In the genomic region with DNA sequence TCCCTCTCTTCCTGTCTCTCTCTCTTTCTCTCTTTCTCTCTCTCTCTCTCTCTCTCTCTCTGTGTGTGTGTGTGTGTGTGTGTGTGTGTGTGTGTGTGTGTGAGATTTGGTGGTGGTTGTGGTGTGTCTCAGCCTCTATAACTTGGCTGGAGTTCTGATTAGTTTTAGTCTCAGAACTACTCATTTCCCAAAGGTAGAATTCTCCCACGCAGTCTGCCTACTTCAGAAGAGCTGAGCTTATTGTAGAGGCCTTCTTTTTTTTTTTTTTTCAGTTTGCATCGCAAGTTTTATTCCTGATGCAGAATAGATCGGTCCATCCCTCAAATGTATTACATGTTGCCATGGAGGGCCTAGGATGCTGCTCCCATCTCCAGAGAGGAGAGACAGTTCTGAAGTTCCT, we compare ENCODE assay signal across 19 mouse cellular contexts. TPM values are rescaled to one million over a fixed set of nuclear protein-coding genes. Genes with fewer than 3 reads are reported as not detected.
DNase-seq lines count a peak whose midpoint lies in the region; ATAC-seq lines count a peak whose summit lies in the region.
"Had no signal": no experiment of that assay in that cellular context is flagged by ENCODE, and none has a peak within 500 bp of the region (broad histone marks: within the 10 kb centered on the region; RNA-seq: fewer than 3 reads in every experiment).

No protein-coding gene starts in this region.

- no peaks in the 10 kb centered on the region for H3K27me3 ChIP-seq in heart, embryonic 14.5 days (ENCODE audit: control insufficient read depth, insufficient read depth, low read length)
- no peaks in the 10 kb centered on the region for H3K27me3 ChIP-seq in midbrain, embryonic 11.5 days (ENCODE audit: control insufficient read depth, insufficient read depth, low read length)
- H3K27me3 ChIP-seq in midbrain, embryonic 10.5 days (ENCODE audit: low read depth, poor library complexity, severe bottlenecking), result no peaks in the 10 kb centered on the region
- H3K27me3 ChIP-seq: embryonic facial prominence, embryonic 12.5 days; forebrain, embryonic 12.5 days; heart, embryonic 15.5 days; hindbrain, embryonic 13.5 days; intestine, embryonic 15.5 days had no signal

- peak overlapping the region; percentile 9 to 54; a peak in 1 of 4 replicates for H3K27ac ChIP-seq in heart, embryonic 14.5 days (replicated peaks in 1 of 2; ENCODE audit: control insufficient read depth in 1 of 2, insufficient read depth in 1 of 2, low read depth in 2 of 2, low read length in 2 of 2)
- H3K27ac ChIP-seq in midbrain, embryonic 11.5 days (ENCODE audit: low read depth, low read length), result no peak overlapping the region
- no peak overlapping the region for H3K27ac ChIP-seq in midbrain, embryonic 10.5 days (replicated peaks)
- H3K27ac ChIP-seq: embryonic facial prominence, embryonic 12.5 days; forebrain, embryonic 12.5 days; hindbrain, embryonic 13.5 days; intestine, embryonic 15.5 days had no signal

- no peak overlapping the region for H3K4me3 ChIP-seq in heart, embryonic 14.5 days (ENCODE audit: control insufficient read depth in 1 of 2, insufficient read depth in 1 of 2, low read depth in 1 of 2, low read length in 2 of 2)
- H3K4me3 ChIP-seq in midbrain, embryonic 11.5 days (ENCODE audit: low read depth, low read length), result no peak overlapping the region
- no peak overlapping the region for H3K4me3 ChIP-seq in midbrain, embryonic 10.5 days
- H3K4me3 ChIP-seq: embryonic facial prominence, embryonic 12.5 days; forebrain, embryonic 12.5 days; heart, embryonic 15.5 days; hindbrain, embryonic 13.5 days; intestine, embryonic 15.5 days had no signal

- H3K9ac ChIP-seq in heart, embryonic 14.5 days (ENCODE audit: low read length), result no peak overlapping the region
- no peak overlapping the region for H3K9ac ChIP-seq in midbrain, embryonic 11.5 days (ENCODE audit: low read length)
- H3K9ac ChIP-seq: embryonic facial prominence, embryonic 12.5 days; forebrain, embryonic 12.5 days; heart, embryonic 15.5 days; hindbrain, embryonic 13.5 days; intestine, embryonic 15.5 days had no signal

- no peaks in the 10 kb centered on the region for H3K9me3 ChIP-seq in heart, embryonic 14.5 days (ENCODE audit: control insufficient read depth, low read length)
- H3K9me3 ChIP-seq in midbrain, embryonic 11.5 days (ENCODE audit: control insufficient read depth, low read length), result no peaks in the 10 kb centered on the region
- no peaks in the 10 kb centered on the region for H3K9me3 ChIP-seq in midbrain, embryonic 10.5 days (replicated peaks)
- H3K9me3 ChIP-seq: embryonic facial prominence, embryonic 12.5 days; forebrain, embryonic 12.5 days; heart, embryonic 15.5 days; hindbrain, embryonic 13.5 days; intestine, embryonic 15.5 days had no signal

- ATAC-seq in heart, embryonic 14.5 days (ENCODE audit: insufficient number of reproducible peaks, insufficient read depth, low FRiP score, low read depth), result no peak
- no peak for ATAC-seq in midbrain, embryonic 11.5 days (ENCODE audit: low FRiP score)
- ATAC-seq: CD4-positive, CD25-positive, alpha-beta regulatory T cell, adult 4 months; forebrain, embryonic 16.5 days; intestine, embryonic 15.5 days had no signal

- peaks cover 12 to 13% of the 10 kb centered on the region in 2 experiments; a peak in 3 of 4 replicates for H3K4me1 ChIP-seq in heart, embryonic 14.5 days (ENCODE audit: control insufficient read depth in 2 of 2, insufficient read depth in 2 of 2, low read length in 2 of 2)
- 0 out of 2 replicates have a peak, but pooled peaks cover 2% of the 10 kb centered on the region for H3K4me1 ChIP-seq in midbrain, embryonic 11.5 days (ENCODE audit: control insufficient read depth, insufficient read depth, low read length)
- H3K4me1 ChIP-seq in midbrain, embryonic 10.5 days, result 0 out of 2 replicates have a peak, but pooled peaks cover 5% of the 10 kb centered on the region
- H3K4me1 ChIP-seq: embryonic facial prominence, embryonic 12.5 days; forebrain, embryonic 12.5 days; hindbrain, embryonic 13.5 days; intestine, embryonic 15.5 days had no signal

- no peaks in the 10 kb centered on the region for H3K36me3 ChIP-seq in heart, embryonic 14.5 days (ENCODE audit: control insufficient read depth, insufficient read depth, low read length)
- no peaks in the 10 kb centered on the region for H3K36me3 ChIP-seq in midbrain, embryonic 11.5 days (ENCODE audit: control insufficient read depth, insufficient read depth, low read length)
- H3K36me3 ChIP-seq in midbrain, embryonic 10.5 days, result no peaks in the 10 kb centered on the region
- H3K36me3 ChIP-seq: embryonic facial prominence, embryonic 12.5 days; forebrain, embryonic 12.5 days; heart, embryonic 15.5 days; hindbrain, embryonic 13.5 days; intestine, embryonic 15.5 days had no signal

- no peak overlapping the region for H3K4me2 ChIP-seq in heart, embryonic 14.5 days (ENCODE audit: low read length)
- H3K4me2 ChIP-seq in midbrain, embryonic 11.5 days, result no peak overlapping the region
- H3K4me2 ChIP-seq: embryonic facial prominence, embryonic 12.5 days; forebrain, embryonic 12.5 days; hindbrain, embryonic 13.5 days; intestine, embryonic 15.5 days had no signal

- intact Hi-C loops in heart, postnatal 36 days (cut with DNase I), result loop anchor here (2.0 kb wide), 1 partner anchor 15 kb away; no protein-coding TSS in a partner anchor

- DNase-seq in heart, postnatal 36 days, result no peak
- DNase-seq in midbrain, embryonic 11.5 days (ENCODE audit: low spot score, missing footprints), result peak; percentile 41
- DNase-seq in midbrain, embryonic 10.5 days (ENCODE audit: low spot score), result no peak
- peak; percentile 79 for DNase-seq in brain, adult 2 months (ENCODE audit: low read depth, low spot score)
- DNase-seq in telencephalon, adult 2 months (ENCODE audit: low read depth, low spot score), result peak; percentile 56
- no peak for DNase-seq in urinary bladder, postnatal 10 days (ENCODE audit: low spot score)
- DNase-seq: cerebellum, adult 11-12 months; cerebellum, adult 9-10 months; cerebellum, postnatal 25 days; gastrocnemius, postnatal 10 days; kidney, adult 18-20 months had no signal

- WGBS in heart, embryonic 14.5 days, result 69% methylated on average over 3 of the region's 3 CpGs
- WGBS in midbrain, embryonic 11.5 days, result 78% methylated on average over 3 of the region's 3 CpGs
- WGBS in midbrain, embryonic 10.5 days, result 75% methylated on average over 3 of the region's 3 CpGs

RNA-seq across cellular contexts. Expression of gene Strn3, which starts 18.0 kb away (rescaled TPM):
- 58.6 and 60.9 TPM in 2 replicates for polyA plus RNA-seq in heart, embryonic 14.5 days (2014; fragmentation: Nextera tagmentation; extraction: Ambion mirVana)
- 100 to 1,000 TPM; 101 to 107 TPM for total RNA-seq in heart, postnatal 36 days (2021)
- 55.2 and 56.1 TPM in 2 replicates for polyA plus RNA-seq in midbrain, embryonic 11.5 days (2014; fragmentation: Nextera tagmentation; extraction: Ambion mirVana)
- polyA plus RNA-seq in midbrain, embryonic 10.5 days (2016; fragmentation: Nextera tagmentation; extraction: Ambion mirVana), result 39.3 and 46.0 TPM in 2 replicates

RNA-seq across cellular contexts. Expression of gene Ap4s1, which starts 18.9 kb away (rescaled TPM):
- polyA plus RNA-seq in heart, embryonic 14.5 days (2014; fragmentation: Nextera tagmentation; extraction: Ambion mirVana), result 42.0 and 43.1 TPM in 2 replicates
- 10 to 100 TPM; 52.6 to 57.2 TPM for total RNA-seq in heart, postnatal 36 days (2021)
- polyA plus RNA-seq in midbrain, embryonic 11.5 days (2014; fragmentation: Nextera tagmentation; extraction: Ambion mirVana), result 56.9 and 62.0 TPM in 2 replicates
- polyA plus RNA-seq in midbrain, embryonic 10.5 days (2016; fragmentation: Nextera tagmentation; extraction: Ambion mirVana), result 39.7 and 41.8 TPM in 2 replicates

Comparison
In these comparisons a context has a peak if more than half of its experiments do, and no peak if none do; other contexts are left out.
1. DNase-seq: peak in midbrain, embryonic 11.5 days (single experiment), brain, adult 2 months (single experiment) and telencephalon, adult 2 months (single experiment); none in heart, postnatal 36 days (0 of 2), midbrain, embryonic 10.5 days (single experiment) and urinary bladder, postnatal 10 days (single experiment).
2. H3K27ac ChIP-seq: peak in heart, embryonic 14.5 days (2 of 2); none in midbrain, embryonic 11.5 days (single experiment) and midbrain, embryonic 10.5 days (single experiment).